Mouse (Mus musculus): ENCODE measurements around the gene Clmp.

Clmp gene

DNA sequence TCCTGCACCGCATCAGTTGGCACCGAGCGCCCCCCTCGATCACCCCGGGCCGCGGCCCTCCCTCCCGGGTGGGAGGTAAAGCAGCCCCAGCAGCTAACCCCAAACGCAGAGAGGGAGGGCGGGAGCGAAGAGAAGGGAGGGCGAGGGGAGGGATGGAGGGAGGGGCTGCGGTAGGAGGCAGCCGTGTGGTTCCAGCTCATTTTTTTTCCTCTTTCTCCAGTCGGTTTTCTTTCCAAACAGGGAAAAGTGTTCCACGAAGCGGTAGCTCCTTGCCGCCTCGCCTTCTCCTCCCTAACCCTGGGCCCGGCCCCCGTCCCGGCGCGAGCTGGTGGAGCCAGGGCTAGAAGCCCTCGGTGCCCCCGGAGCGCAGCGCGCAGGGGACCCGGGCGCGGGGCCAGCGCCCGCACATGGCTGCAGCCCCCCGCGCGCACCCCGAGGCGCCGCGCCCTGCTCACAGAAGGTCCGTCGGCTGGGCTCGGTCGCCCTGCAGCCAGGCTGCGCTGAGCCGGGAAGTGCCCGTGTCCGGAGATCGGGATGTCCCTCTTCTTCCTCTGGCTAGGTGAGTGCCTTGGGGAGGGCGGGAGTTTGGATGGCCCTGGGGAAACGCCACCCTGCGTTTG lies at the start of gene Clmp:
TSS of gene Clmp (plus strand) at position 162 of the 620 bp plus-strand sequence.
- DNase-seq (ENCODE audit: low spot score in 2 of 2), result no peak

DNA sequence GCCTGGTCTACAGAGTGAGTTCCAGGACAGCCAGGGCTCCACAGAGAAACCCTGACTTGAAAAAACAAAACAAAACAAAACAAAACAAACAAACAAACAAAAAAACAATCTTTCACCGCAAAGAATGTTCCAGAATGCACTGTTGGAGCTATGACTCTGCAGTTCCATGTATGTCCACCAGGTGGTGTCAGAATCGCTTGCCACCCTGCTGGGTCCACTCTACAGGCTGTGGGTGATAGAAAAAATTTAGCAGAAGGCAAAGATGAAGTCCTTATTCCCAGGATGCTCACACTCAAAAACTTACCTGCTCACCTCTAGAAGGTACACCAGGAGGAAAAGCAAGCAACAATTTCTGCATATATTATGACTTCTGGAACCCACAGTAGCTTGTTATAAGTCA lies 49.7 kb upstream of the Clmp start:
- peak; percentile 27 to 29 for DNase-seq (ENCODE audit: low spot score in 2 of 2)

DNA sequence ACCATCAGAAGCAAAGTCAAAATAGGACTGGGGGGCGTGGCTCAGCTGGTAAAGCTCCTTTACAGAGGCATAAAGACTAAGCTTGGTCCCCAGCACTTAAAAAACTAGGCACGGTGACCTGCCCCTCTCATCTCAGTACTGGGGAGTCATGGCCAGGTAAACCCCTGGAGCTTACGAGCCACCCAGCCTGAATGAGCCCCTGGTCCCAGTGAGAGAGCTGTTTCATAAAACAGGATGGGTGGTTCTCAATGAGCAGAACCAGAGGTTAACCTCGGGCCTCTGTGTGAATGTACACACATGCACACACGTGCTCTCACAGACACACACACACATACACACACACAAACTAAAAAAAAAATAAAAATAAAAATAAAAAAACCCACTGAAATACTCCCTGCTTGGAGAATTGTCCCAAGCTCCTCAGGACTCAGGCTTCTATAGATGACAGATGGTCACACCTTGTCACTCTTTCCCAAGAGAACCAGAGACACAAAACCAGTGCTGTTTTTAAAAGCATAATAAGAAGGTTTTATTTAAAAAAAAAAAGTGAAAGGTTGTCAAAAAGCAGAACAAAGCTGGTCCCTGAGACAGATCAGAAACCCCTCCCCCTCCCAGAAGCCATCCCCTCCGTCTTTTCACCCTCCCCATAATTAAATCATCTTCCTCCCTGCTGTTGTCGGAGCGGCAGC lies 47.9 kb upstream of the Clmp start:
- DNase-seq (ENCODE audit: low spot score in 2 of 2), result peak; percentile 32 to 37

DNA sequence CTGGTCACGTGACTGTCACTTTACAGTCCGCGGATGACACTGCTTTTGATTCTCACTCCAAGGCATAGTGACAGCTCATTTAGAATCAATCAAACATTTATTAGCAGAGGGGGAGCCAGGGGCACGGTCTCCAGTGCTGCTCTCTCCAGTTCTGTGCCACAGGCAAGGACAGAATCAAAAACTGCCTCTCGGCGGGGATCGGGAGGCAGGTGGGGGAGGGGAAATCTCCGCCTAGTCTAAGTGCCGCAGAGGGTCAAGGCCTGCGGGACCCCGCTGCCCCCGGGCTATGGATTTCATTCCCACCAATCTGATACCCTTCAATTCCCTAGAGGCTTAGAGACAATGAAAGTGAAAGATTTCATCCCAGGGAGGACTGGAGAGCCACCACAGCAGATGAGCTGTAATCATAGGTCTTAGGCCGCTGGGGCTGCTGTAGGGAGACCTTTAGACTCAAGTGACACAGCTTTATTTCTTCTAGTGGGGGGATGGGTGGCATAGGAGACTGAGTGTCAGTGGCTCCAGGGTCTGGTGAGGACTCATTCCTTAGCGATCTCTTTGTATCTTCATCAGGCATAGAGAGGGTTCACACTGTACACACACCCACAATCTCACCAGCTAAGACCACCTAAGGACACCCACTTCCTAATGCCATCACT lies 47.2 kb upstream of the Clmp start:
- no peak for DNase-seq (ENCODE audit: low spot score in 2 of 2)

DNA sequence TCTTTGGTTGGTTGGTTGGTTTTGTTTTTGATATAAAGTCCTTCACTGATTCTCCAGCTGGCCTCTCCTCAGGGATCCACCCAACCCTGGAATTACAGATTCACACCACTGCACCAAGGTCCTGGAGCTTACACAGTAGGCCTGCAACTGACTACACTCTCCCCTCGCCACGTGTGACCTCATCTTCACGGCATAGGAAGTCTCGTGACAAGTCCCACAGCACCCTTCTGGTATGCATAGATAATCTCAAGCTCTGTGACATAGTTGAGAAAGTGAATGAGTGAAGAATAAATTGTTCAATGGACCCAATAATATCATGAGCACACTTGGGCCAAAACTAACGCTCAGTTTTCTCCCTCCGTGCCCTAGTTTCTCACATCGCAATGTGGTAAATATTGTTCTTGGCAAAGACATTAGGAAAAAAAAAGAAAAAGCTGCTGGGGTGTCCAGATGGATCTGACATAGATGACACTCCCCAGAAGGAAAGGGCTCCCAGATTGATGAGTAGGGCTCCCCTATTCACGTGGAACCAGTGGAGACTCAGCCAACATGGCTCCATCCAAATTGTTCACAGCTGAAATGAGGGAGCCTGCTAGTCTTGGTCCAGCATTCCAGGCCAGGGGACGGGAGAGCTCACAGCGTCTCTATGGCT lies 46.1 kb upstream of the Clmp start:
- no peak for DNase-seq (ENCODE audit: low spot score in 2 of 2)

DNA sequence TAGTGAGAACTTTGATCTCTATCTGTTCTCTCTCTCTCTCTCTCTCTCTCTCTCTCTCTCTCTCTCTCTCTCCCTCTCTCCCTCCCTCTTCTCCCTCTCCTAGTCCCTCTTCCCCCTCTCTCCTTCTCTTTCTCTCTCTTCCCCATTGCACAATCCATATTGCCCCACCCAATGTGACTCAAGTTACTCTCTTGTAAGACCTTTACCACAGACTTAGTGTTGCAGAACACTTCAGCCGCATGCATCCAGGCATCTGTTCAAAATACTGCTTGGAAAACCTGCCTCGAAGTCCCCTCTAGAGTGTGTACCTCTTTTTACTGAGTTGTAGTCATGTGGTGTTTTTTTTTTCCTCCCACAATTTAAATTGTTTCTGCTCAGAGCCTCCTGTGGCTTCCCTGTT lies 44.4 kb upstream of the Clmp start:
- DNase-seq (ENCODE audit: low spot score in 2 of 2), result no peak

DNA sequence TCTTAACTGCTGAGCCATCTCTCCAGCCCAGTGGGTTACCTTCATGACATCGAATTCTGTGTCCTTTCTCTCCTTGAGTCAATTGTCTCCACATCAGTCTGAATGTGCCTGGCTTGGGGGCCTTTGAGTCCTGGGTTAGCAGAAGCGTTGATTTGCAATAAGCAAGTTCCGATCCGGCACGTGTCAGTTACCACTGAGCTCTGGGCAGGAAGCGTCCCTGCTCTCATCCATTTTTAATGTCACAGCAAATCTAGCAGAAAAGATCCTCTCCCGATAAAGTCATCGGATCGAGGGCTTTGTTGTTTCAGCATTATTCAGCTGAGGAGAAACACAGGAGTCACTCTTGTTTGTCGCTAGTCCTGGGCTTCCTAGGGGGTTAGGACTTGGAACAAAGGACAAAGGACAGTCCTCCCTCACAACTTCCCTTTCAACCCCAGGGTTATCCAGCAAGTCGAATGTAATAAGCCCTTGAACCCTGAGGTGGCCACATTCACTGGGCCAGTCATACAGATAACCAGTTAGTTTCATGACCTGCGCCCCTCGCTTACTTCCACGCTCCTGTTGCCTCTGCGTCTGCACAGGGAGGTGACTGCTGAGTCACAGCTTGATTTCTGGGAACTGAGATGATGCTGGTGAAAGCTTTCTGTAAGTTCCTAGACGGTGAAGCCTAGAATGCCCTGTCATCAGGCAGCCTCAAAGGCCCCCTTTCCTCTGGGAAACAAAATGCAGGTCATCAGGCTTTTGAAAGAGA lies 43.1 kb upstream of the Clmp start:
- DNase-seq (ENCODE audit: low spot score in 2 of 2), result no peak

DNA sequence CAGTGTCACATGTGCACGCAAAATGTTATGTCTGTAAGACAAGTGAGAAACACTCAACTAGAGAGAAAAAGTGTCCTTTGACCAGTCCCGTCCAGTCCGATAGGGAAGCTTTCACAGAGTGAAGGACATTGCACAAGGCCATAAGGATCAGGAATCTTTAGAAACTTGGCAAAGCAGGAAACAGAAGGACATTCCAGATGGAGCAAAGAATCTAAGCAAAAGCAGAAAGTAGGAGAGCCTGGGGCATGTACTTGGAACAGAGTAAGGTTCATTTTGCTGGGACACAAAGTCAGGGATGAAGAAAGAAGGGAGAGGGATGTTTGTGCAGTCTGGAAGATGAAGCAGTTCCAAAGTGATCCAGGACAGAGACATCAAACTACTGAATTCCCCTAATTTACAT lies 36.3 kb upstream of the Clmp start:
- DNase-seq (ENCODE audit: low spot score in 2 of 2), result no peak

DNA sequence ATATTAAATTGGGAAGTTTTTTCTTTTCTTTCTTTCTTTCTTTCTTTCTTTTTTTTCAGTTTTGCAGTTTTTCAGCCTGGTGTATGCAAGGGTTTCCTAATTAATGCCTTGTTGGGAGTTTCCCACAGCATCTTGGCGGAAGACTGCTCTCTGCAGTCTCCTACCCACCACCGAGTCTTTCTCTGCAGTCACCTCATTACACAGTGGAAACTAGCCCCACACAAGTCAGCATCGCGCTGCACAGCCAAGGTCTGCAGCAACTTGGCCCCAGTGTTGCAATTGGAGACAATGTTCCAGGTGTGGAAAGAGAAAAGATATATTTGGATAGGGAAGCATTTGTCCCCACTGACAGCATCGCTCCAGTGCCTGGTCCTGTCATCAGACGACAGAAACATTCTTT lies 35.8 kb upstream of the Clmp start:
- no peak for DNase-seq (ENCODE audit: low spot score in 2 of 2)

DNA sequence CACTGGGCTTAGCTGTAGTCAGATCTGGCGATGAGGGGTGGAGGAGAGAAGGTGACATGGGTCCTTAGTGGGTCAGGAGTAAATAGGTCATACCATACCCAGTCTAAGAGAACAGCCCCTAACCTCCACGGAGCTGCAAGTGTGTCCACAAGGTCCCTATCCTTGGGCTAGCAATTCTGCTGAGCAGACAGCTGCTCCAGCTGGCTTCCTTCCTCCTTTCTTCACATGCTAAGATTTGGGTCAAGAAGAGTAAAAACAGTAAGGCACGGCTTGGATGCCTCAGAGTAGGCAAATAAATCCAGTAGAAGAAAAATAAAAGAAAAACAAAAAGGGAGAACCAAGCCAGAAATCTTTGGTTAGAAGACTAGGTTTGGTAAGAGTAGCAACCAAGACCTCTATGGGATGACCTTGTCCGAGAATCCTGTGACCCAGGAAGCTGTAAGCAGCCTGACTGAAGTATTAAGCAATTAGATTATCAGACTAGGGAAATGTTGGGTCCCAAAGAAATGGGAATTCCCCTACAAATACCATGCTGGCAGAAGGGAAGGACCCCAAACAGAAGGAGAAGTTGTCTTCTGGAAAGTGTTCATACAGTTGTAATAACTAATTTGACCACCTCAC lies 34.4 kb upstream of the Clmp start:
- no peak for DNase-seq (ENCODE audit: low spot score in 2 of 2)

DNA sequence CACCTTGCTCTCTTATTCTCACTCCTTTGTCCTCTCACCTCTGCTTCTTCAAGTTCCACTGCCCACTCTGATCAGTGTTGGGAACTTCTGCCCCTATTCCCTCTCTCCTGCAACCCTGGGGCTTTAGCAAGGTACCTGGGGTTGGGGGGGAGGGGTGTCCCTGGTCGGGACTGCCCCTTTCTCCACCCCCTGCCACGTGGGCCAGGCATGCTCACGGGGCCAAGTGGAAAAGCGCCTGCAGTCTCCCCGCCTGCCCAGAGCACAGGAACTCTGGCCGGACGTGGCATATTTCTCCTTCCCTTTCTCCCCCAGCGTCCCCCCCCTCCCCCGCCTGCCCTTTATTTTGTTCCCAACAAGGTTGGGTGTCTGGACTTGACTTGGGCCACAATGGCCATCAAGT lies 33.0 kb upstream of the Clmp start:
- no peak for DNase-seq (ENCODE audit: low spot score in 2 of 2)

DNA sequence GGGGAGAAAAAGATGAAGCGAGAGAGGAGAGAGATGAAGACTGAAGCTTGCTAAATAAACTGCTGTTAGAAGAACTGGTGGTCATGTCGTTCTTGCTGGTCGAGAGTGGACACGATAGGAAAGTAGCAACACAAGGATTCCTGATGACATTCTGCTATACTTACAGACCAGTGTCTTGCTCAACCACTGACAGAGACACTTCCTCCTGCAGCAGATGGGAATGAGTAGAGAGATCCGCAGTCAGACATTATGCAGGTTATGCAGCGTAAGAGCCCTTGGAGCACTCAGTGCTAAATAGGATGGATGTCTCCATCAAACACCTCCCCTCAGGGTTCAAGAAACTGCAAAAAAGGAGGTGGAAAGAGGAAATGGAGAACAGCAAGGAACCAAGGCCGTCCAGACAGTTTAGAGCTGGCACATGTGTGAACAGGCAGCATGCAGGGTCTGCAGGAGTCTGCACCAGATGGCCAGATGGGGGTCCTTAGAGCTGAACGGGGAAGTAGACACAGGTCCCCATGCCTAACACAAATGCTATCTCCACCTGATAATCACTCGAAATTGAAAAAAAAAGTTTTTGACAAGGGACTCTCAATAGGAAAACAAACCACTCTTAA lies 19.5 kb upstream of the Clmp start:
- DNase-seq (ENCODE audit: low spot score in 2 of 2), result no peak

DNA sequence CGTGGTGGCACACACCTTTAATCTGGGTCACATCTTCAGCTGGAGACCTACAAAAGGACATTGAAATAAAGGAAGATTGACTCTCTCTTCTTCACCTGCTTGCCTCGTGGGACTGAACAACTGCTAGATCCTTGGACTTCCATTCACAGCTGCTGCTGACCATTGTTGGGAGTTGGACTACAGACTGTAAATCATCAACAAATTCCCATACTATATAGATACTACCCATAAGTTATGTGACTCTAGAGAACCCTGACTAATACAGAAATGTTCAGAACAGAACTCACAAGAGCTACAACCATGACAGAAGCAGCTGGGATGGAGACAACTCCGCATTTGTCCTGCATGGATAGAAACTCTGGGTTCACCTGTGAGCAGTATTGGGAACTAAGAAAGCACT lies 15.4 kb upstream of the Clmp start, which contains the start of gene Gm21915:
TSS of gene Gm21915 (plus strand) at position 301 of the 400 bp plus-strand sequence.
- DNase-seq (ENCODE audit: low spot score in 2 of 2), result no peak

DNA sequence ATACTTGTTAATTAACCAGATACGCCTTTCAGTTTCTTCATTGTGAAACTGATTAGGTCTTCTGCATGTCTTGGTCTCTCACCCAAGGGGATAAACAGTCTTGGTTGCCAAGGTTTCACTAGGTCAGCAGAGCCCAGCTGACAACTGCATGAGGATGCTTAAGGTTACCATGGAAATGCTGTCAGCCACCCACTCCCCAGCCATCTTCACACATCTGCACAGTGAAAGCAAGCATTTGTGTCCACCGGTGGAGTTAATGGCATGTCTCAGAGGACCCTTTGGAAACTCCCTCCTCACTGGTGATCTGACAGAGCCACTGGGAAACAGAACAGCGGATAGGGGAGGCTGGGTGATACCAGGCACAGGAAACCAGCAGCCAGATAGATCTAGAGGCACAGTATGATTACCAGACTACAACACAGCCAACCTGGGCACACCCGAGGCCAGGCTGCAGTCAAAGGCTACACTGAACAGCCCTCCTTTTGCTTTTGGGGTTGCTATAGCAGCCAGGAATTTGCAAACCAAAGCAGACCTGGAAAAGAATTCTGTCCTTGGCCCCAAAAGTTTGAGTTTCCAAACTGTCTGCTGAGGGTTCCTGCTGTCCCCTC lies 14.3 kb upstream of the Clmp start:
- no peak for DNase-seq (ENCODE audit: low spot score in 2 of 2)

DNA sequence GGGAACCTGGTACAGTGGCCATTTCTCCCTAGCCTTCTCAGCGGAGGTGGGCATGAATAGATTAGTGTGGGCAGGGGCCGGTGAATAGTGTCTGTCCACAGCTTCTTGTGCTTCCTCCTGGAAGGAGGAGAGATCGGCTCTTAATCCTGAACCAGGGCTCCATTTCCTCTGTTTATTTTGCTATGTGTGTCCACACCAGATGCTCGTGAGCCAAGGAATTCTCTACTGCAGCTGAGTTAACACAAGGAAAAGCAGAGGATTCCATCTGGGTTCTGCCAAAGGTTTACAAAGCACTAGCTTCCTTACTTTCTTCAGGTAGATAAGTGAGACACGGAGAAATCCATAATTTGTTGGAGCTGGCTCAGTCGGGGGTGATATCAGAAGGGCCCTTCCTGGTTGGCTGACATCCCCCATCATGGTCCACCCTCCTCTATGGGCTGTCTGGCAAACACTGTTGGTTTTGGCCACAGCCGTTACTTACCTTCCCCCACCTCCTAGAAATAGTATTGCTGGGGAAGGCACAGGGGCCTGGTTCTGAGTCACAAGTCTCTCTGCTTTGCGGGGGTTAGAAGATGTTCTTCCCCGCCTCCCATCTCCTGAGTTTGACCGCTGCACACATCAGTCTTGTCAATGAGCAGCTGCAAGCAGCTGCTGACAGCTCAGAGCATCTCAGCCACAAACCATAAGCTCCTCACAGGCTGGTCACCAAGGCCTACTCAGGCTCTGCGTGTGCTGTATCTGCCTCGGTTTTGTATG lies 10.4 kb upstream of the Clmp start:
- no peak for DNase-seq (ENCODE audit: low spot score in 2 of 2)

DNA sequence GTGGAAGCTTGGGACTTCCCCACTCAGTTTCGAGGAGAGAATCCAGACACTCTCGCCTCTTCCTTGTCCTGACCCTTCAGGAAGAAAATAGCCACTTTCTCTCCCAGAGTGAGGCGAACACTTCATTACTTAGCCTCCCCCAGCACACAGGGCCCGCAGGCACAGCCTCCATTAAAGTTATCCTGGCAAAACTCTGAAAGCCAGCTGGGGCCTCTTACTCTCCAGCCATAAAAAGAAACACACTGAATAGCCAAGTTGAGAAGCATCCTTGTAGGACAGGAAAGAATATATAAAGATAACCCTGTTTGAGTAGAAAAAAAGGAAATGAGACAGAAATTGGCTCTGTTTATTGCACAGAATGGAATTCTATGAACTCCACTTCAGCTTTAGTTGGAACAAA lies 7.1 kb upstream of the Clmp start:
- no peak for DNase-seq (ENCODE audit: low spot score in 2 of 2)

DNA sequence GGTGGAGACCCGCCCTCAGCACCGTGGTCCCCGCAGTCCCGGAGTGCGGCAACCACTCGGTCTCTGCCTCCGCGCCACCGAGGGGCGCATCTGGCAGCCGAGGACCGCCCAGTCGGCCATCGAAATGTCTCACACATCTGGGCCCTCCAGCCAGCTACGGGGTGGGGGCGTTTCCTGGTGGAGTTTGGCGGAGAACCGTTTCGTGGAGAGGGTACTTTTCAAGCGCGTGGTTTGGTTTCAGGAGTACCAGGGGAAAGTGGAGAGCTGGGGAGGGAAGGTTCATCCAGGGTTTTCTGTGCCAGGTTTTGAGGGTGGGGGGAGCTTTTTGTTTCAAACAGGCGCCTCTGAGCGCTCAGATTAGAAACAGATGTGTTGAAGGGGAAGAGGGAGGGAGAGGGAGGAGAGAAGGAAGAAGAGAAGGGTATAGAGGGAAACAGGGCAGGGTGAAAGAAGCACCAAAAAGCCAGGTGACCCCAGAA lies 698 bp downstream of the Clmp start:
- DNase-seq (ENCODE audit: low spot score in 2 of 2), result no peak

DNA sequence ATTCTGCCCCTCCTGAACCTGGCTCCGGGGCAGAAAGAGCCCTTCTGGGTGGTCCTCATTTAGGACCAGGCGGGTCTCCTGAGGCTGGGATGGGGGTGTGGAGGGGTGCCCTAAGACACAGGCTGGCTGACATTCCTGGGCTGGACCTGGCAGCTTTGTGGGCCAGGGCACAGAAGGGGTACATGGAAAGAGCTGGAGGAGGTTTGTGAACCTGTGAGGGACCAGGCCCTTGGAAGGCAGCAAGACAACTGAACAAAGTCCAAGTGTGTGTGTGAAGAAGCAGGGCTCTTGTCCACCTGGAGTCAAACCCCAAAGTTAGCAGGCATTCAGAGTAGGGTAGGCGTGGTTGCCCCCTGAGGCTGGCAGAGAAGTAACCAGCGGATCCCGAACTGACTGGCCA lies 1.3 kb downstream of the Clmp start:
- no peak for DNase-seq (ENCODE audit: low spot score in 2 of 2)

DNA sequence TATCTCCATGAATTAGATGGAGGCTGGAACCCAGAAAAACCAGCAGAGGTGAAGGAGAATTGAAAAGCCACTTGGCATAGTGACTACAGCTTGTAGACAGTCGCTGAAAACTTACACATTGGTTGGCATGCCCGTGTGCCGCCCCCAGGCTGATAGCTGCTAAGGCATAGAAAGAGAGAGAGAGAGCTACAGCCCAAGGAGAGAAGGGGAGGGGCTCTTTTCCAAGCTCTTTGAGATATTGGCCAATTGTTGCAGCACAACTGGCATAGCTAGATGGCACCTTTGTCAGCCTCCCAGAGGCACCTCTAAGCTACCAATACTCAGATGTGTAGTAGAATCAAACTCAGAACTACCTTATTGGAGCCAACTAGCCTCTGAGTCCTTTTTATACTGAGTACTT lies 1.8 kb downstream of the Clmp start:
- DNase-seq (ENCODE audit: low spot score in 2 of 2), result no peak

DNA sequence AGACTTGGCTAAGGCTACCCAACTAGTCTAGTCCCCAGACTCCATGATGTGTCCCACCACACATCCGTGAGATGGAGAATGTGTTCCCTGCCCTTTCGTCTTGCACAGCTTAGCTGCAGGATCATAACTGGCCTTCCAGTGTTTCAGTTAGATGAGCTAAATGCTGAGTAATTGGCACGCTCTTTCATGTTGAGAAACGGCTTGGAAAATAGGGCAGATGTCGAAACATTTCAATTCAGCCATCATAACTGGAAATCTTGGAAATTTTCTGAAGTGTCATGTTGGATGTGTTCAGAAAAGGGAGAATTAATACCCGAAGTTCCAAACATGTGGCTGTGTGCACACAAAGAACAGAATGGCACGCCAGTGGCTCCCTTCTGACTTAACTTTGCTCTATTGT lies 4.7 kb downstream of the Clmp start:
- no peak for DNase-seq (ENCODE audit: low spot score in 2 of 2)

Data from spleen, postnatal 36 days (tissue).